Mouse (Mus musculus) bone marrow macrophage, adult 2 months (primary cell): ENCODE results near the gene Olfr1218.

ENCODE experiments used
- CTCF ChIP-seq: IDR thresholded peaks from 2 replicates; pipeline ENCODE4 v1.5.1; 2012; ENCODE audit warnings: low read depth, mild to moderate bottlenecking, low read length, moderate library complexity
- POLR2A ChIP-seq: IDR thresholded peaks from 2 replicates; pipeline ENCODE4 v1.6.1; 2012; ENCODE audit warnings: mild to moderate bottlenecking, low read depth, low read length, borderline replicate concordance

DNA sequence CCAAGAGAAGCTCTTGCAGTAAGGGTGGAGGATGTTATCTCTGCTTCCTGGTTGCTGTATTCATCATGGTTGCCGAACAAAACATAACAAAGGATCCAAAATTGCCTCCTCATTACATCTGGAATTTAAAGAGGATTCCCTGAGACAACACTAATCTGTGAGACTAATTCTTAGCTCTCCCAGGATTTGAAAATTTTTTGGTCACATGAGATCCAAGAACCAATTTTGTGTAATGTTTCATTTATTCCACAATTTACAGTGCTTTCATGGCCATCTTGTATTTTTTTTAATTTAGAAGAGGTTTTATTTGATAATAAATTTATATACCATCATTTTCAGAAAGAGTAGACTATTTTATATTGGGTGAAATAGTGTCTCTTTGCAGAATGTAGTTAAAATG lies 22.4 kb upstream of the Olfr1218 start, which contains the start of gene Olfr1219:
- TF ChIP-seq POLR2A (no peak), CTCF (no peak)
